Mouse (Mus musculus): ENCODE measurements around the gene Sema6d. TPM values are rescaled to one million over a fixed set of nuclear protein-coding genes. Genes with fewer than 3 reads are reported as not detected.

The Sema6d gene
- total and polyA plus RNA-seq, 3 experiments, result 13.8 to 16.4 (median 14.0) TPM

GRCm38 (mm10) chr2:124369291-124369690, 279.5 kb downstream of the Sema6d start:
- no peak for TF ChIP-seq EP300 (IDR thresholded peaks at IDR 0.05; ENCODE audit: insufficient read depth, low read depth, low read length)
- no peak for TF ChIP-seq CTCF (IDR thresholded peaks at IDR 0.05)
- no peak for TF ChIP-seq POLR2A (IDR thresholded peaks at IDR 0.05; ENCODE audit: insufficient read depth, low read depth, low read length)
- Histone ChIP-seq H3K36me3 (ENCODE audit: control insufficient read depth, insufficient read depth, low read length) (no peaks in the 10 kb centered on the region), H3K79me2 (replicated peaks; ENCODE audit: control insufficient read depth, insufficient read depth, low read length) (no peaks in the 10 kb centered on the region), H3K9ac (ENCODE audit: low read depth, low read length) (no peak overlapping the region), H3K27me3 (ENCODE audit: control insufficient read depth, insufficient read depth, low read length) (no peaks in the 10 kb centered on the region), H3K27ac (peak overlapping the region; percentile 44), H3K4me3 (no peak overlapping the region), H3K4me1 (ENCODE audit: control insufficient read depth, insufficient read depth, low read length) (peaks cover 8% of the 10 kb centered on the region)
- intact Hi-C loops (cut with DNase I), result no loop called here
- 21% methylated on average over 1 of the region's 1 CpGs for WGBS
- DNase-seq, result peak; percentile 22 to 26

DNA sequence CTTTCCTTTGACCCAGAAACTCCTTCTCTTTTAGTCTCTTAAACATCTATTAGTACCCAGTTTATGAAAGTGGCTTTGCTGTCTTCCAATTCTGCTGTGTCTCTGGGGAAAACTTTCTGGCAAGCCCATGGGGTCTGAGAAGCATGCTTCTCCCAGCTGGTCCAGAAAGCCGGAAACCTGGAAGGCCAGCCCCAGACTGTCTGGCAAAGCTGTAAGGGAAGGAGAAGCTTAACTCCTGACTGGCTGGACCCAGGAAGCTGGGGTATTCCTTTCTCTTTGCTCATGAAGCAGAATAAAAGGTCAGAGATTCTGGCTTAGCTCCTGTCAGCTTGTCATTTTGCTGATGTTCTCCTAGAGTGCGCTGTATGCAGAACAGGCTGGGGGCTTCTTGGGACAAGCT, 280.2 kb downstream of the Sema6d start:
- Histone ChIP-seq H3K27ac (peak overlapping the region; percentile 44; the same call in 1 of the 2 replicates), H3K4me3 (no peak overlapping the region), H3K27me3 (ENCODE audit: control insufficient read depth, insufficient read depth, low read length) (no peaks in the 10 kb centered on the region), H3K79me2 (replicated peaks; ENCODE audit: control insufficient read depth, insufficient read depth, low read length) (no peaks in the 10 kb centered on the region), H3K4me1 (ENCODE audit: control insufficient read depth, insufficient read depth, low read length) (peaks cover 8% of the 10 kb centered on the region), H3K9ac (ENCODE audit: low read depth, low read length) (no peak overlapping the region), H3K36me3 (ENCODE audit: control insufficient read depth, insufficient read depth, low read length) (no peaks in the 10 kb centered on the region)
- intact Hi-C loops (cut with DNase I), result loop anchor here (10.0 kb wide), 1 partner anchor 555 kb away; no protein-coding TSS in a partner anchor
- DNase-seq, result peak; percentile 71 to 86
- WGBS, result 25% methylated on average over 2 of the region's 2 CpGs
- no peak for TF ChIP-seq CTCF (IDR thresholded peaks at IDR 0.05)
- TF ChIP-seq EP300 (IDR thresholded peaks at IDR 0.05; ENCODE audit: insufficient read depth, low read depth, low read length), result 0 out of 2 replicates have a peak, but pooled peaks have one; percentile 38
- no peak for TF ChIP-seq POLR2A (IDR thresholded peaks at IDR 0.05; ENCODE audit: insufficient read depth, low read depth, low read length)

GRCm38 (mm10) chr2:124371363-124371762, 281.6 kb downstream of the Sema6d start:
- no peak for TF ChIP-seq EP300 (IDR thresholded peaks at IDR 0.05; ENCODE audit: insufficient read depth, low read depth, low read length)
- TF ChIP-seq CTCF (IDR thresholded peaks at IDR 0.05), result no peak
- no peak for TF ChIP-seq POLR2A (IDR thresholded peaks at IDR 0.05; ENCODE audit: insufficient read depth, low read depth, low read length)
- intact Hi-C loops (cut with DNase I), result loop anchor here (10.0 kb wide), 1 partner anchor 553 kb away; no protein-coding TSS in a partner anchor
- Histone ChIP-seq H3K27me3 (ENCODE audit: control insufficient read depth, insufficient read depth, low read length) (no peaks in the 10 kb centered on the region), H3K4me1 (ENCODE audit: control insufficient read depth, insufficient read depth, low read length) (peaks cover 8% of the 10 kb centered on the region), H3K4me3 (no peak overlapping the region), H3K36me3 (ENCODE audit: control insufficient read depth, insufficient read depth, low read length) (no peaks in the 10 kb centered on the region), H3K9ac (ENCODE audit: low read depth, low read length) (no peak overlapping the region), H3K79me2 (replicated peaks; ENCODE audit: control insufficient read depth, insufficient read depth, low read length) (no peaks in the 10 kb centered on the region), H3K27ac (no peak overlapping the region; the same call in none of the 2 replicates)
- 28% methylated on average over 2 of the region's 2 CpGs for WGBS
- DNase-seq, result no peak

DNA sequence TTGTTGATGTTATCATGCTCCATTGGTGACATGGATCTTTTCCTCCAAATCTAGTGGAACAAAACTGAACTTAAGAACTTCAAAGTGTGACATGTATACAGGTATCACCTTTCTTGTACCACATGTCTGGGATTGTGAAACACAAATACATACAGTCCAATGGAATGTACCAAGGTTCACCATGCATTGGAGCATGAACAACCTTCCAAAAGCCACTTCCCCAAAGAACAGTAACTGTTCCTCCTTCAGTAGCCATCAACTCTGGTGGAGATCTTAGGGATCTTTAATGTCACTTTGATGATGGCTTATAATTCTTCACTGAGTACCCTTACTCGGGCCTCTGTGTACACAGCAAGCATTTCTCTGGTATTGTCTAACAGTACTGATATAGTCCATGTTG, 295.3 kb downstream of the Sema6d start:
- Histone ChIP-seq H3K27ac (no peak overlapping the region), H3K79me2 (replicated peaks; ENCODE audit: control insufficient read depth, insufficient read depth, low read length) (no peaks in the 10 kb centered on the region), H3K4me3 (no peak overlapping the region), H3K27me3 (ENCODE audit: control insufficient read depth, insufficient read depth, low read length) (no peaks in the 10 kb centered on the region), H3K9ac (ENCODE audit: low read depth, low read length) (no peak overlapping the region), H3K36me3 (ENCODE audit: control insufficient read depth, insufficient read depth, low read length) (no peaks in the 10 kb centered on the region), H3K4me1 (ENCODE audit: control insufficient read depth, insufficient read depth, low read length) (no peaks in the 10 kb centered on the region)
- intact Hi-C loops (cut with DNase I), result no loop called here
- no peak for DNase-seq
- TF ChIP-seq EP300 (IDR thresholded peaks at IDR 0.05; ENCODE audit: insufficient read depth, low read depth, low read length), result no peak
- no peak for TF ChIP-seq CTCF (IDR thresholded peaks at IDR 0.05)
- TF ChIP-seq POLR2A (IDR thresholded peaks at IDR 0.05; ENCODE audit: insufficient read depth, low read depth, low read length), result no peak
- WGBS, result 81% methylated on average over 1 of the region's 1 CpGs

- TF ChIP-seq EP300 (IDR thresholded peaks at IDR 0.05; ENCODE audit: insufficient read depth, low read depth, low read length) (no peak), CTCF (IDR thresholded peaks at IDR 0.05) (no peak), POLR2A (IDR thresholded peaks at IDR 0.05; ENCODE audit: insufficient read depth, low read depth, low read length) (no peak)
- H3K27me3 ChIP-seq (ENCODE audit: control insufficient read depth, insufficient read depth, low read length), result no peaks in the 10 kb centered on the region
- H3K4me3 ChIP-seq, result no peak overlapping the region
- no peak overlapping the region for H3K9ac ChIP-seq (ENCODE audit: low read depth, low read length)
- intact Hi-C loops (cut with DNase I), result no loop called here
- 63% methylated on average over 1 of the region's 1 CpGs for WGBS
- H3K4me1 ChIP-seq (ENCODE audit: control insufficient read depth, insufficient read depth, low read length), result no peaks in the 10 kb centered on the region
- no peak for DNase-seq
- H3K36me3 ChIP-seq (ENCODE audit: control insufficient read depth, insufficient read depth, low read length), result no peaks in the 10 kb centered on the region
- H3K79me2 ChIP-seq (replicated peaks; ENCODE audit: control insufficient read depth, insufficient read depth, low read length), result no peaks in the 10 kb centered on the region
- no peak overlapping the region for H3K27ac ChIP-seq
Measured at GRCm38 (mm10) chr2:124385722-124386121, 296.0 kb downstream of the Sema6d start.

DNA sequence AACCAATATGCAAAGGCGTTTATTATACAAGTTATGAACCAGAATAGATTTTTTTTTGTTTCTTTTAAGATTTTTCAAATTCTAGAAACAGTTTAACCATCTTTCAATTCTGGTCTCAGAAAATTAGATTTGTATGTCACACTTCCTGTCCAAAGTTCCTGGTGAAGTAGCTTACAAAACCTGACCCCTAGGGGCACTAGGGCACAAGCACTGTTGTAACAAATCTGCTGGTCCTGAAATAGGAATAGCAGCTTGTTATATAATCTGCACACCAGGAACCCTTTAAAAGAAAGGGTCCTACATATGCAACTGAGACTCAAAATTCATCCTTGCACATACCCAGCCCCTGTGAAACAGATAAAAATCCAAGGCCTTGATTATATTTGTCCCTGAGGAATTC, 298.5 kb downstream of the Sema6d start:
- Histone ChIP-seq H3K4me3 (no peak overlapping the region), H3K9ac (ENCODE audit: low read depth, low read length) (no peak overlapping the region), H3K79me2 (replicated peaks; ENCODE audit: control insufficient read depth, insufficient read depth, low read length) (no peaks in the 10 kb centered on the region), H3K27ac (no peak overlapping the region), H3K36me3 (ENCODE audit: control insufficient read depth, insufficient read depth, low read length) (no peaks in the 10 kb centered on the region), H3K27me3 (ENCODE audit: control insufficient read depth, insufficient read depth, low read length) (no peaks in the 10 kb centered on the region), H3K4me1 (ENCODE audit: control insufficient read depth, insufficient read depth, low read length) (no peaks in the 10 kb centered on the region)
- no peak for DNase-seq
- 86% methylated on average over 1 of the region's 1 CpGs for WGBS
- TF ChIP-seq CTCF (IDR thresholded peaks at IDR 0.05), result peak; percentile 44
- TF ChIP-seq POLR2A (IDR thresholded peaks at IDR 0.05; ENCODE audit: insufficient read depth, low read depth, low read length), result no peak
- intact Hi-C loops (cut with DNase I), result no loop called here
